ENCODE assay signal across 8 mouse cellular contexts in the genomic region with DNA sequence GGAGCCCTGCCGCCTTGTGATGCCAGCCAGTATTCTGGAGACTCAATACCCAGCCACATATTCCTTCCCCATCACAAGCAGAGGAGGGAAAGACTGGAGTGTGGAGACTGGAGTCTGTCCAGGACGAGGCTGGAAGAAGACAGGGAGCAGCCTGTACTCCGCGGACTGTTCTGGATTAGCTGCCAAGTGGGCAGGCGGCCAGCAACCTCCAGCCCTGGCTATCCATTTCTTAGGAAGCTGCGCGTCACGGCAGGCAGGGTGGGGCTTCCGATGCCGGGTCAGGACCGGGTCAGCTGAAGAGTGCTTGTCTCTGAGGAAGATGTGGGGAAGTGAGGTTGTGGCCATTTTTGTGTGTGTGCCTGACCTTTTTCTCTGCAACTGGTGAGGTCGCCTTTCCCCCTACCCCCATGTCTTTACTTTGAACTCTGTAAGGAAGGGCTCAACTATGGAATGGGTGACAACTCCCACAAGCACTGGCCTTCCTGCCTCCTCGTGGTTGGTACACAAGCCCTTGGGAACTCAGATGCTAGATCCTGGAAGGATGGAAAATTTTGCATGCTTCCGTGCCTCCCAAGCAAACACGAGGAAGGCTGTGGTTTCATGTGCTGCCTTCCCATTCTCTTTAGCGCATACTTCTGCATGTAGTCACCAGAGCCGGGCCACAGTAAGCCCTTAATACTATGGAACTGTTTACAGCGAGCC.
DNase-seq lines count a peak whose midpoint lies in the region; ATAC-seq and TF ChIP-seq lines count a peak whose summit lies in the region.

No protein-coding gene starts in this region.

- no peaks in the 10 kb centered on the region for H3K9me3 ChIP-seq in forebrain, embryonic 12.5 days
- H3K9me3 ChIP-seq in heart, embryonic 15.5 days (replicated peaks): no peaks in the 10 kb centered on the region
- H3K9me3 ChIP-seq in liver, embryonic 11.5 days (ENCODE audit: control insufficient read depth, low read length): no peaks in the 10 kb centered on the region
- H3K9me3 ChIP-seq in neural tube, embryonic 11.5 days (ENCODE audit: control insufficient read depth, low read length): no peaks in the 10 kb centered on the region

- DNase-seq in 3134 (ENCODE audit: extremely low read depth, insufficient read length, low spot score): peak; percentile 91
- DNase-seq in brain, embryonic 14.5 days (ENCODE audit: low read depth): peak; percentile 93
- DNase-seq in kidney, postnatal 25 days: peak; percentile 99 to 100
- DNase-seq in liver, embryonic 11.5 days (ENCODE audit: low spot score): peak; percentile 36
- peak; percentile 38 for DNase-seq in neural tube, embryonic 11.5 days (ENCODE audit: low spot score)
- DNase-seq in testis, postnatal 14 days (ENCODE audit: low spot score): peak; percentile 92

- WGBS in forebrain, embryonic 12.5 days: 61% methylated on average over 18 of the region's 18 CpGs
- WGBS in heart, embryonic 15.5 days: 21% methylated on average over 18 of the region's 18 CpGs
- WGBS in liver, embryonic 11.5 days: 46% methylated on average over 18 of the region's 18 CpGs
- 58% methylated on average over 18 of the region's 18 CpGs for WGBS in neural tube, embryonic 11.5 days

- no peak overlapping the region for H3K4me3 ChIP-seq in forebrain, embryonic 12.5 days (replicated peaks)
- peak overlapping the region; percentile 11 for H3K4me3 ChIP-seq in heart, embryonic 15.5 days
- H3K4me3 ChIP-seq in liver, embryonic 11.5 days (ENCODE audit: low read depth, low read length): no peak overlapping the region
- no peak overlapping the region for H3K4me3 ChIP-seq in neural tube, embryonic 11.5 days (ENCODE audit: low read depth, low read length)

- no peak for TF ChIP-seq CTCF in brain, embryonic 14.5 days (IDR thresholded peaks at IDR 0.05; ENCODE audit: borderline replicate concordance, extremely low read depth, insufficient read depth, insufficient read length)

- no peak overlapping the region for H3K9ac ChIP-seq in forebrain, embryonic 12.5 days
- H3K9ac ChIP-seq in heart, embryonic 15.5 days: no peak overlapping the region
- H3K9ac ChIP-seq in liver, embryonic 11.5 days (ENCODE audit: low read depth, low read length): no peak overlapping the region
- no peak overlapping the region for H3K9ac ChIP-seq in neural tube, embryonic 11.5 days (ENCODE audit: low read length)

- no peaks in the 10 kb centered on the region for H3K36me3 ChIP-seq in forebrain, embryonic 12.5 days (replicated peaks)
- no peaks in the 10 kb centered on the region for H3K36me3 ChIP-seq in heart, embryonic 15.5 days
- no peaks in the 10 kb centered on the region for H3K36me3 ChIP-seq in liver, embryonic 11.5 days (ENCODE audit: control insufficient read depth, insufficient read depth, low read length)
- H3K36me3 ChIP-seq in neural tube, embryonic 11.5 days (ENCODE audit: control insufficient read depth, insufficient read depth, low read length): no peaks in the 10 kb centered on the region

- H3K27ac ChIP-seq in forebrain, embryonic 12.5 days: no peak overlapping the region
- peak overlapping the region; percentile 85 for H3K27ac ChIP-seq in heart, embryonic 15.5 days
- H3K27ac ChIP-seq in liver, embryonic 11.5 days (ENCODE audit: low read depth, low read length): no peak overlapping the region
- no peak overlapping the region for H3K27ac ChIP-seq in neural tube, embryonic 11.5 days (ENCODE audit: low read depth, low read length)

- ATAC-seq in forebrain, embryonic 12.5 days (ENCODE audit: low FRiP score): peak; percentile 63; the same call in 1 of the 2 replicates
- ATAC-seq in heart, embryonic 15.5 days (replicated peaks; ENCODE audit: insufficient number of reproducible peaks, insufficient read depth, low FRiP score, low read depth): peak; percentile 97
- peak; percentile 31; the same call in 1 of the 2 replicates for ATAC-seq in liver, embryonic 11.5 days (replicated peaks; ENCODE audit: low FRiP score)
- ATAC-seq in neural tube, embryonic 11.5 days (ENCODE audit: insufficient read depth, low FRiP score, low TSS enrichment): no peak

- peak overlapping the region; percentile 22; the same call in 1 of the 2 replicates for H3K4me2 ChIP-seq in forebrain, embryonic 12.5 days
- H3K4me2 ChIP-seq in heart, embryonic 15.5 days: peak overlapping the region; percentile 75
- H3K4me2 ChIP-seq in liver, embryonic 11.5 days: no peak overlapping the region
- H3K4me2 ChIP-seq in neural tube, embryonic 11.5 days (ENCODE audit: low read depth): no peak overlapping the region

- no peaks in the 10 kb centered on the region for H3K27me3 ChIP-seq in forebrain, embryonic 12.5 days
- no peaks in the 10 kb centered on the region for H3K27me3 ChIP-seq in heart, embryonic 15.5 days
- no peaks in the 10 kb centered on the region; the same call in 1 of the 2 replicates for H3K27me3 ChIP-seq in liver, embryonic 11.5 days (replicated peaks; ENCODE audit: control insufficient read depth, insufficient read depth, low read length)
- H3K27me3 ChIP-seq in neural tube, embryonic 11.5 days (ENCODE audit: control insufficient read depth, insufficient read depth, low read length): no peaks in the 10 kb centered on the region

- H3K4me1 ChIP-seq in forebrain, embryonic 12.5 days: peaks cover 10% of the 10 kb centered on the region; the same call in 1 of the 2 replicates
- peaks cover 14% of the 10 kb centered on the region for H3K4me1 ChIP-seq in heart, embryonic 15.5 days (replicated peaks)
- H3K4me1 ChIP-seq in liver, embryonic 11.5 days (replicated peaks; ENCODE audit: control insufficient read depth, insufficient read depth, low read length): no peaks in the 10 kb centered on the region
- no peaks in the 10 kb centered on the region for H3K4me1 ChIP-seq in neural tube, embryonic 11.5 days (ENCODE audit: control insufficient read depth, insufficient read depth, low read length)

- no peak for TF ChIP-seq POLR2A in brain, embryonic 14.5 days (IDR thresholded peaks at IDR 0.05; ENCODE audit: borderline replicate concordance, extremely low read depth, insufficient read depth, insufficient read length, poor library complexity, severe bottlenecking)

Comparison
In these comparisons a context has a peak if more than half of its experiments do, and no peak if none do; other contexts are left out.
1. DNase-seq: peak in every context shown above with its lines; median percentile 100 in kidney, postnatal 25 days; 93 in brain, embryonic 14.5 days; 92 in testis, postnatal 14 days; 91 in 3134; 38 in neural tube, embryonic 11.5 days; 36 in liver, embryonic 11.5 days.
2. H3K4me2 ChIP-seq: peak in forebrain, embryonic 12.5 days (single experiment) and heart, embryonic 15.5 days (single experiment); none in liver, embryonic 11.5 days (single experiment) and neural tube, embryonic 11.5 days (single experiment).